Comparison of ENCODE assay signal across 18 mouse cellular contexts in genomic region chr7:48877786-48878390, GRCm38 (mm10). TPM values are rescaled to one million over a fixed set of nuclear protein-coding genes. Genes with fewer than 3 reads are reported as not detected.
A peak's percentile ranks its signal among the peaks of the same experiment; 100 is the strongest.
DNase-seq lines count a peak whose midpoint lies in the region; ATAC-seq lines count a peak whose summit lies in the region.
"Had no signal": no experiment of that assay in that cellular context is flagged by ENCODE, and none has a peak within 500 bp of the region (broad histone marks: within the 10 kb centered on the region; RNA-seq: fewer than 3 reads in every experiment).

No protein-coding gene starts in this region.

- H3K4me1 ChIP-seq in heart, embryonic 10.5 days = peaks cover 15% of the 10 kb centered on the region
- peaks cover 33% of the 10 kb centered on the region for H3K4me1 ChIP-seq in lung, embryonic 15.5 days
- H3K4me1 ChIP-seq in liver, embryonic 16.5 days (ENCODE audit: control insufficient read depth, low read depth, low read length) = peaks cover 32% of the 10 kb centered on the region

- H3K27ac ChIP-seq in heart, embryonic 10.5 days = 0 out of 2 replicates have a peak overlapping the region, but pooled peaks have one; percentile 6
- no peak overlapping the region for H3K27ac ChIP-seq in lung, embryonic 15.5 days
- H3K27ac ChIP-seq in liver, embryonic 16.5 days (ENCODE audit: low read length) = no peak overlapping the region
- H3K27ac ChIP-seq: embryonic facial prominence, embryonic 12.5 days; hindbrain, embryonic 12.5 days; midbrain, embryonic 15.5 days had no signal

- no peak overlapping the region for H3K9ac ChIP-seq in lung, embryonic 15.5 days
- no peak overlapping the region for H3K9ac ChIP-seq in liver, embryonic 16.5 days (ENCODE audit: low read depth, low read length)
- H3K9ac ChIP-seq: embryonic facial prominence, embryonic 12.5 days; hindbrain, embryonic 12.5 days; lung, embryonic 14.5 days; midbrain, embryonic 15.5 days had no signal

- intact Hi-C loops in heart, postnatal 25 days (cut with DNase I) = loop anchor here (2.0 to 5.0 kb wide), 3 partner anchors 41 to 131 kb away; no protein-coding TSS in a partner anchor

- H3K36me3 ChIP-seq in heart, embryonic 10.5 days = peaks cover 56% of the 10 kb centered on the region
- peaks cover 47% of the 10 kb centered on the region for H3K36me3 ChIP-seq in lung, embryonic 15.5 days
- H3K36me3 ChIP-seq in liver, embryonic 16.5 days (ENCODE audit: control insufficient read depth, insufficient read depth) = peaks cover 59% of the 10 kb centered on the region
- H3K36me3 ChIP-seq: midbrain, embryonic 15.5 days had no signal

- H3K4me3 ChIP-seq in heart, embryonic 10.5 days = no peak overlapping the region
- H3K4me3 ChIP-seq in lung, embryonic 15.5 days = no peak overlapping the region
- no peak overlapping the region for H3K4me3 ChIP-seq in liver, embryonic 16.5 days (ENCODE audit: low read depth, low read length)
- H3K4me3 ChIP-seq: embryonic facial prominence, embryonic 12.5 days; hindbrain, embryonic 12.5 days; midbrain, embryonic 15.5 days had no signal

- ATAC-seq in lung, embryonic 15.5 days (ENCODE audit: borderline replicate concordance, extremely low read depth, low FRiP score, low TSS enrichment) = no peak
- no peak for ATAC-seq in liver, embryonic 16.5 days (ENCODE audit: low read depth)
- ATAC-seq: activated CD4-positive, CD25-positive, alpha-beta regulatory T cell, adult 4 months; midbrain, embryonic 15.5 days had no signal

- no peak for DNase-seq in heart, embryonic 10.5 days (ENCODE audit: low spot score)
- no peak for DNase-seq in heart, postnatal 25 days (ENCODE audit: low spot score)
- DNase-seq in lung, adult 18-20 months = no peak
- no peak for DNase-seq in adrenal gland, postnatal 14 days
- no peak for DNase-seq in frontal cortex, postnatal 25 days (ENCODE audit: low spot score in 2 of 2)
- no peak for DNase-seq in thymus, postnatal 14 days
- DNase-seq: cerebellum, adult 11 months; cerebellum, postnatal 36 days; lung, embryonic 14.5 days; right cerebral cortex, postnatal 14 days had no signal

- H3K9me3 ChIP-seq in heart, embryonic 10.5 days = no peaks in the 10 kb centered on the region
- H3K9me3 ChIP-seq in lung, embryonic 15.5 days = no peaks in the 10 kb centered on the region
- no peaks in the 10 kb centered on the region for H3K9me3 ChIP-seq in liver, embryonic 16.5 days (replicated peaks; ENCODE audit: control insufficient read depth, low read length)
- H3K9me3 ChIP-seq: embryonic facial prominence, embryonic 12.5 days; hindbrain, embryonic 12.5 days; midbrain, embryonic 15.5 days had no signal

- H3K4me2 ChIP-seq in lung, embryonic 15.5 days = peak overlapping the region; percentile 27; the same call in 1 of the 2 replicates
- H3K4me2 ChIP-seq in liver, embryonic 16.5 days (ENCODE audit: low read depth, low read length) = 0 out of 2 replicates have a peak overlapping the region, but pooled peaks have one; percentile 80
- H3K4me2 ChIP-seq: embryonic facial prominence, embryonic 12.5 days; hindbrain, embryonic 12.5 days; midbrain, embryonic 15.5 days had no signal

- H3K27me3 ChIP-seq in heart, embryonic 10.5 days (ENCODE audit: insufficient read depth, poor library complexity, severe bottlenecking) = no peaks in the 10 kb centered on the region; the same call in 1 of the 2 replicates
- H3K27me3 ChIP-seq in lung, embryonic 15.5 days = no peaks in the 10 kb centered on the region
- no peaks in the 10 kb centered on the region for H3K27me3 ChIP-seq in liver, embryonic 16.5 days (ENCODE audit: control insufficient read depth, insufficient read depth, low read depth, low read length)

- WGBS in heart, embryonic 10.5 days = 88% methylated on average over 15 of the region's 15 CpGs
- 56% methylated on average over 15 of the region's 15 CpGs for WGBS in lung, embryonic 15.5 days
- WGBS in liver, embryonic 16.5 days (ENCODE audit: insufficient replicate concordance) = 85% methylated on average over 15 of the region's 15 CpGs

RNA-seq across cellular contexts. Expression of gene E2f8, which starts 3.5 kb away (rescaled TPM):
- polyA plus RNA-seq in heart, embryonic 10.5 days (2016; fragmentation: Nextera tagmentation; extraction: Ambion mirVana) = 21.9 and 25.4 TPM in 2 replicates
- total RNA-seq in heart, postnatal 25 days (2021) = under 1 TPM; 0.75 to 0.87 TPM
- 21.0 and 23.3 TPM in 2 replicates for polyA plus RNA-seq in lung, embryonic 15.5 days (2015; fragmentation: Nextera tagmentation; extraction: Ambion mirVana)
- polyA plus RNA-seq in liver, embryonic 16.5 days (2015; fragmentation: Nextera tagmentation; extraction: Ambion mirVana) = 32.5 and 32.8 TPM in 2 replicates
- total RNA-seq in adrenal gland, postnatal 14 days (2021) = 5.9 and 10.4 TPM in 2 replicates

RNA-seq across cellular contexts. Expression of gene Csrp3, which starts 30.1 kb away (rescaled TPM):
- 905 and 1,263 TPM in 2 replicates for polyA plus RNA-seq in heart, embryonic 10.5 days (2016; fragmentation: Nextera tagmentation; extraction: Ambion mirVana)
- 1,000 to 10,000 TPM; 2,113 to 2,237 TPM for total RNA-seq in heart, postnatal 25 days (2021)
- 53.5 and 83.7 TPM in 2 replicates for polyA plus RNA-seq in lung, embryonic 15.5 days (2015; fragmentation: Nextera tagmentation; extraction: Ambion mirVana)
- polyA plus RNA-seq in liver, embryonic 16.5 days (2015; fragmentation: Nextera tagmentation; extraction: Ambion mirVana) = 3.0 and 7.2 TPM in 2 replicates
- total RNA-seq in adrenal gland, postnatal 14 days (2021) = 0.44 TPM in 1 of 2 replicates, not detected in the other
- total RNA-seq: layer of hippocampus, adult 8-10 months had no signal
- polyA plus RNA-seq: activated CD4-positive, CD25-positive, alpha-beta regulatory T cell, adult 4 months; forebrain, embryonic 11.5 days had no signal

RNA-seq across cellular contexts. Expression of gene Nav2, which starts 30.6 kb away (rescaled TPM):
- polyA plus RNA-seq in heart, embryonic 10.5 days (2016; fragmentation: Nextera tagmentation; extraction: Ambion mirVana) = 23.3 and 27.7 TPM in 2 replicates
- 10 to 100 TPM; 53.0 to 60.1 TPM for total RNA-seq in heart, postnatal 25 days (2021)
- 22.4 and 27.6 TPM in 2 replicates for polyA plus RNA-seq in lung, embryonic 15.5 days (2015; fragmentation: Nextera tagmentation; extraction: Ambion mirVana)
- polyA plus RNA-seq in liver, embryonic 16.5 days (2015; fragmentation: Nextera tagmentation; extraction: Ambion mirVana) = 2.9 and 4.1 TPM in 2 replicates
- 13.0 and 14.2 TPM in 2 replicates for total RNA-seq in adrenal gland, postnatal 14 days (2021)

Comparison
In these comparisons a context has a peak if more than half of its experiments do, and no peak if none do; other contexts are left out.
1. RNA of gene Csrp3, which starts 30.1 kb away (polyA plus RNA-seq): 905 to 1,263 TPM in heart, embryonic 10.5 days; 53.5 to 83.7 TPM in lung, embryonic 15.5 days and 3.0 to 7.2 TPM in liver, embryonic 16.5 days; every median in the first group is over 10 times any median in the second.